Mouse (Mus musculus) lung, adult 2 months (tissue): ENCODE results near the gene Mpc2.

Source experiments
- CTCF ChIP-seq: fragments of 200-500 bp; IDR thresholded peaks from 2 replicates; pipeline ENCODE4 v1.5.1; 2011; ENCODE audit warnings: mild to moderate bottlenecking, low read length, control low read depth; ENCODE audit not compliant: insufficient read depth
- POLR2A ChIP-seq: fragments of 200-500 bp; IDR thresholded peaks from 2 replicates; pipeline ENCODE4 v1.6.1; 2011; ENCODE audit warnings: low read depth, mild to moderate bottlenecking, control low read depth, low read length, borderline replicate concordance; ENCODE audit errors: extremely low read depth

GRCm38 (mm10) chr1:165460801-165461377 lies 452 bp downstream of the Mpc2 start:
- no peak for TF ChIP-seq CTCF
- peak; percentile 98 for TF ChIP-seq POLR2A
